Mouse (Mus musculus): ENCODE results near the gene Ptpn11. TPM values are rescaled to one million over a fixed set of nuclear protein-coding genes. Genes with fewer than 3 reads are reported as not detected.

The Ptpn11 gene
- polyA plus RNA-seq, 1 experiment from 2014 or later = 17.4 TPM

GRCm38 (mm10) chr5:121116941-121117340 lies 74.3 kb downstream of the Ptpn11 start:
- WGBS = 60% methylated on average over 3 of the region's 3 CpGs
- no peak for ATAC-seq (replicated peaks; ENCODE audit: extremely low read depth, insufficient read depth, low FRiP score)

GRCm38 (mm10) chr5:121115391-121116157 lies 75.6 kb downstream of the Ptpn11 start:
- H3K4me1 ChIP-seq (ENCODE audit: control insufficient read depth, insufficient read depth, low read length) = 0 out of 2 replicates have a peak, but pooled peaks cover 5% of the 10 kb centered on the region
- no peak overlapping the region for H3K4me2 ChIP-seq (ENCODE audit: low read depth, low read length)
- WGBS = 61% methylated on average over 8 of the region's 8 CpGs
- no peak overlapping the region for H3K4me3 ChIP-seq (ENCODE audit: low read length)
- ATAC-seq (replicated peaks; ENCODE audit: extremely low read depth, insufficient read depth, low FRiP score) = no peak
- no peaks in the 10 kb centered on the region for H3K27me3 ChIP-seq (ENCODE audit: control insufficient read depth, insufficient read depth, low read length)
- H3K36me3 ChIP-seq (ENCODE audit: control insufficient read depth, insufficient read depth) = no peaks in the 10 kb centered on the region
- H3K9me3 ChIP-seq (replicated peaks; ENCODE audit: control insufficient read depth, low read length) = no peaks in the 10 kb centered on the region
- no peak overlapping the region for H3K9ac ChIP-seq (ENCODE audit: low read length)
- no peak overlapping the region for H3K27ac ChIP-seq (ENCODE audit: low read length)

More at GRCm38 (mm10) chr5:121116941-121117340, 74.3 kb downstream of the Ptpn11 start:
- Histone ChIP-seq H3K27ac (ENCODE audit: low read length) (no peak overlapping the region), H3K36me3 (ENCODE audit: control insufficient read depth, insufficient read depth) (no peaks in the 10 kb centered on the region), H3K9me3 (replicated peaks; ENCODE audit: control insufficient read depth, low read length) (no peaks in the 10 kb centered on the region), H3K4me2 (ENCODE audit: low read depth, low read length) (no peak overlapping the region), H3K27me3 (ENCODE audit: control insufficient read depth, insufficient read depth, low read length) (no peaks in the 10 kb centered on the region), H3K4me1 (ENCODE audit: control insufficient read depth, insufficient read depth, low read length) (0 out of 2 replicates have a peak, but pooled peaks cover 5% of the 10 kb centered on the region), H3K4me3 (ENCODE audit: low read length) (no peak overlapping the region), H3K9ac (ENCODE audit: low read length) (no peak overlapping the region)

GRCm38 (mm10) chr5:121114151-121114550 lies 77.0 kb downstream of the Ptpn11 start:
- Histone ChIP-seq H3K27me3 (ENCODE audit: control insufficient read depth, insufficient read depth, low read length) (no peaks in the 10 kb centered on the region), H3K9ac (ENCODE audit: low read length) (no peak overlapping the region), H3K4me3 (ENCODE audit: low read length) (no peak overlapping the region), H3K36me3 (ENCODE audit: control insufficient read depth, insufficient read depth) (no peaks in the 10 kb centered on the region), H3K9me3 (replicated peaks; ENCODE audit: control insufficient read depth, low read length) (no peaks in the 10 kb centered on the region), H3K4me1 (ENCODE audit: control insufficient read depth, insufficient read depth, low read length) (0 out of 2 replicates have a peak, but pooled peaks cover 5% of the 10 kb centered on the region), H3K4me2 (ENCODE audit: low read depth, low read length) (no peak overlapping the region), H3K27ac (ENCODE audit: low read length) (no peak overlapping the region)
- ATAC-seq (replicated peaks; ENCODE audit: extremely low read depth, insufficient read depth, low FRiP score) = no peak
- 54% methylated on average over 14 of the region's 14 CpGs for WGBS

- no peak for ATAC-seq (replicated peaks; ENCODE audit: extremely low read depth, insufficient read depth, low FRiP score)
- WGBS = 68% methylated on average over 5 of the region's 5 CpGs
- Histone ChIP-seq H3K9me3 (replicated peaks; ENCODE audit: control insufficient read depth, low read length) (no peaks in the 10 kb centered on the region), H3K9ac (ENCODE audit: low read length) (no peak overlapping the region), H3K4me3 (ENCODE audit: low read length) (no peak overlapping the region), H3K27ac (ENCODE audit: low read length) (no peak overlapping the region), H3K36me3 (ENCODE audit: control insufficient read depth, insufficient read depth) (no peaks in the 10 kb centered on the region), H3K27me3 (ENCODE audit: control insufficient read depth, insufficient read depth, low read length) (no peaks in the 10 kb centered on the region), H3K4me1 (ENCODE audit: control insufficient read depth, insufficient read depth, low read length) (0 out of 2 replicates have a peak, but pooled peaks cover 5% of the 10 kb centered on the region), H3K4me2 (ENCODE audit: low read depth, low read length) (no peak overlapping the region)
Measured at GRCm38 (mm10) chr5:121112390-121112789, 78.8 kb downstream of the Ptpn11 start.

DNA sequence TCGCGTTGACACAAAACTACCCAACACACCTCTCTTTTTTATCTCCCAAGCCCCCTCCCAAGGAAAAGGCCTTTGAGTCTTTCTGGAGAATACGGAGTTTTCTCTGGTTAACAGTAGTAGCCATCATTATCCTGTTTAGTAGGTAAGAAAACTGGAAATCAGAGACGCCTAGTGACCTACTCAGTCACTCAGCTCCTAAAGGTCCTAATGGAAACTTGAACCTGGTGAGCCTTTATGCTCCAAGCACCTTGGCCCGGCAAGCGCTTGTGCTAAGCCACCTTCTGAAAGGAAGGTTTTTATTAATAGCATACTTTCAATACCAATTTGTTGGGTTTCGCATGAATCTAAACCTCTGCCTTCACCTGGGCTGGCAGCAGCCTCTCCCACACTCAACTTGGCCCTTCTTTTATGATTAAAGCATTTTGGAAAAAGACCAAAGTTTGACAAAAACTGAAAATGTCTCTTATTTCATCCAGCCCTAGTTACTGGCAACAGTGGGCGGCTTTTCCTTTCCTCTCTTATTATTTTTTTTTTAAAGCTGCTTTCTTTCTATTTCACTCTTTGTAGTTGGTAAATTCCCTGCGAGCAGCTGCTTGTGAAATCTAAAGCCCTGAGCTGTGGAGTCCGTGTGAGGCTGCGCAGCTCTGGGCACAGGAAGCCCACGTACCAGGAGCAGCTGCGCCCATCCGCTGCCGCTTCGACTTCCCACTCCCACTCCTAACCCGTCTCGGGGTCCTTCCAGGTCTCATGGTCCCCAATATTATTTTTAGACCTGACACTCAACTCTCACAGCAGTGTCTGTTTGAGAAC lies 79.9 kb downstream of the Ptpn11 start:
- ATAC-seq (replicated peaks; ENCODE audit: extremely low read depth, insufficient read depth, low FRiP score) = no peak
- no peak overlapping the region for H3K27ac ChIP-seq (ENCODE audit: low read length)
- H3K9me3 ChIP-seq (replicated peaks; ENCODE audit: control insufficient read depth, low read length) = no peaks in the 10 kb centered on the region
- H3K27me3 ChIP-seq (ENCODE audit: control insufficient read depth, insufficient read depth, low read length) = no peaks in the 10 kb centered on the region
- no peak overlapping the region for H3K4me3 ChIP-seq (ENCODE audit: low read length)
- H3K4me1 ChIP-seq (ENCODE audit: control insufficient read depth, insufficient read depth, low read length) = 0 out of 2 replicates have a peak, but pooled peaks cover 5% of the 10 kb centered on the region
- 85% methylated on average over 18 of the region's 18 CpGs for WGBS
- no peaks in the 10 kb centered on the region for H3K36me3 ChIP-seq (ENCODE audit: control insufficient read depth, insufficient read depth)
- no peak overlapping the region for H3K9ac ChIP-seq (ENCODE audit: low read length)
- no peak overlapping the region for H3K4me2 ChIP-seq (ENCODE audit: low read depth, low read length)

- Histone ChIP-seq H3K4me1 (ENCODE audit: control insufficient read depth, insufficient read depth, low read length) (0 out of 2 replicates have a peak, but pooled peaks cover 4% of the 10 kb centered on the region), H3K36me3 (ENCODE audit: control insufficient read depth, insufficient read depth) (no peaks in the 10 kb centered on the region), H3K27ac (ENCODE audit: low read length) (no peak overlapping the region), H3K27me3 (ENCODE audit: control insufficient read depth, insufficient read depth, low read length) (no peaks in the 10 kb centered on the region), H3K4me3 (ENCODE audit: low read length) (no peak overlapping the region), H3K9ac (ENCODE audit: low read length) (no peak overlapping the region), H3K9me3 (replicated peaks; ENCODE audit: control insufficient read depth, low read length) (no peaks in the 10 kb centered on the region), H3K4me2 (ENCODE audit: low read depth, low read length) (no peak overlapping the region)
- no peak for ATAC-seq (replicated peaks; ENCODE audit: extremely low read depth, insufficient read depth, low FRiP score)
- 75% methylated on average over 7 of the region's 7 CpGs for WGBS
Measured at GRCm38 (mm10) chr5:121109185-121109584, 82.0 kb downstream of the Ptpn11 start.

DNA sequence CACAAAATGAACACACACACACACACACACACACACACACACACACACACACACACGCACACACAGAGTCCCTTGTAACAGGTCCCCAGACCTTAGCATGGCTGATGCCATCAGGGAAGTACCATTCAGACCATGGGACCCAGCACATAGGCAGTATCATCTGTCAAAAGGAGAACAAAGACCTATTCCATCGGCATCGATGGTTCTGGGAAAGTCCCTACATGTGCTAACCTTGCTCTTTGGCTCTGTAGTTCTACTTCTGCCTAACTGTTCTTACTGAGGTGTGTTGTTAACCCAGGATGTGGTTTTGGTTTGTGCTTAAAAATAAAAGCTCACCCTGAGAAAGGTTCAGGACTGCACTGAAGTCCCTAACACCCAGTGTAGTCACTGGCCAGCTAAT lies 84.3 kb downstream of the Ptpn11 start:
- Histone ChIP-seq H3K4me1 (ENCODE audit: control insufficient read depth, insufficient read depth, low read length) (no peaks in the 10 kb centered on the region), H3K27ac (ENCODE audit: low read length) (no peak overlapping the region; the same call in 1 of the 2 replicates), H3K4me2 (ENCODE audit: low read depth, low read length) (no peak overlapping the region), H3K4me3 (ENCODE audit: low read length) (no peak overlapping the region), H3K9ac (ENCODE audit: low read length) (no peak overlapping the region), H3K36me3 (ENCODE audit: control insufficient read depth, insufficient read depth) (no peaks in the 10 kb centered on the region), H3K27me3 (ENCODE audit: control insufficient read depth, insufficient read depth, low read length) (no peaks in the 10 kb centered on the region), H3K9me3 (replicated peaks; ENCODE audit: control insufficient read depth, low read length) (no peaks in the 10 kb centered on the region)
- WGBS = 76% methylated on average over 3 of the region's 3 CpGs
- no peak for ATAC-seq (replicated peaks; ENCODE audit: extremely low read depth, insufficient read depth, low FRiP score)

- no peaks in the 10 kb centered on the region for H3K9me3 ChIP-seq (replicated peaks; ENCODE audit: control insufficient read depth, low read length)
- WGBS = 79% methylated on average over 9 of the region's 9 CpGs
- H3K27me3 ChIP-seq (ENCODE audit: control insufficient read depth, insufficient read depth, low read length) = no peaks in the 10 kb centered on the region
- H3K4me2 ChIP-seq (ENCODE audit: low read depth, low read length) = no peak overlapping the region
- no peak overlapping the region for H3K9ac ChIP-seq (ENCODE audit: low read length)
- no peaks in the 10 kb centered on the region for H3K36me3 ChIP-seq (ENCODE audit: control insufficient read depth, insufficient read depth)
- no peak for ATAC-seq (replicated peaks; ENCODE audit: extremely low read depth, insufficient read depth, low FRiP score)
- H3K4me3 ChIP-seq (ENCODE audit: low read length) = no peak overlapping the region
- no peaks in the 10 kb centered on the region for H3K4me1 ChIP-seq (ENCODE audit: control insufficient read depth, insufficient read depth, low read length)
- no peak overlapping the region for H3K27ac ChIP-seq (ENCODE audit: low read length)
Measured at GRCm38 (mm10) chr5:121100886-121101580, 90.2 kb downstream of the Ptpn11 start.
